Mouse (Mus musculus): ENCODE measurements at regions not wholly inside any gene's neighbourhood (a gene's known extent, or its start where the extent isn't known, plus 50 kb on each side); places are given as distances from the start of the nearest gene placed in this dataset.

DNA sequence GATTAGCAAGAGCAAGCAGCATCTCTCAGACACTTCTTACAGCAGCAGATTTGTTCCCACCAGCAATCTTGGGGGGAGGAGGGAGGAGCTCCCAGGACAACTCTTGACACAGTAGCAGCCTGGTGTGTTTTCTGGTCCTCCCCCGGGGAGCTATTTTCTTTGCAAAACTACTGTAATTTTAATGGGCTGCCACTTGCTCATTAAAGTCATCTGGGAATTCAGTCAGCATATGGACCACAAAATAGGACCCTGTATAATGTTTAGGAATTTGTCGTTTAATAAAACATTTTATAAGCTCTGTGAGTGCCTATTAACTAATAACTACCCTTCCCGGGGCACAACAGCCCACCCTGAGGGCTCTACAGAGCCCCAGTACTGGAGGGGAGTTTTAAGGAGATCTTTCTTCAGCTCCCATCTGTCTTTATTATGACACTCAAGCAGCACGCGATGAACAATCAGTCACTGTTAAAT is 380.0 kb upstream of the Nfe2l3 start:
- no peak for DNase-seq (ENCODE audit: low read depth, low spot score)

DNA sequence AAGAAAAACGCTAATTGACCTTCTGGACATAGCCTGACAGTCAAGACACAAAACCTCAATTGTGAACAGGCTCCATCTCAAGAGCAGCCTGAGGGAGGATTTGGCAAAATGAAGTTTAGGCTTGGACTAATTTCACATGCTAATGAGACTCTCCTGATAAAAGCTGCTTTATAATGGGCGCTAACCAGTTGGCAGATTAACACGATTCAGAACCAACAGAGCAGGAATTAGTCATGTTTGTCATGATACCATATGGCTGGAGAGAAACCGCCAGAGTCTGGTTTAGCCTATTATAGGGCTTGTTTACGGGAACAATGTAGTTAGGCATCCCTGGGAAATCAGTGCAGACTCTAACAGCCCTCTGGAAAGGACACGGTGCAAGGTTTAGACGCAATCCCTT is 375.2 kb upstream of the Nfe2l3 start:
- no peak for DNase-seq (ENCODE audit: low read depth, low spot score)

- DNase-seq (ENCODE audit: low read depth, low spot score), result peak; percentile 28
These were observed 372.3 kb upstream of the Nfe2l3 start for GRCm38 (mm10) chr6:51059923-51060847.

DNA sequence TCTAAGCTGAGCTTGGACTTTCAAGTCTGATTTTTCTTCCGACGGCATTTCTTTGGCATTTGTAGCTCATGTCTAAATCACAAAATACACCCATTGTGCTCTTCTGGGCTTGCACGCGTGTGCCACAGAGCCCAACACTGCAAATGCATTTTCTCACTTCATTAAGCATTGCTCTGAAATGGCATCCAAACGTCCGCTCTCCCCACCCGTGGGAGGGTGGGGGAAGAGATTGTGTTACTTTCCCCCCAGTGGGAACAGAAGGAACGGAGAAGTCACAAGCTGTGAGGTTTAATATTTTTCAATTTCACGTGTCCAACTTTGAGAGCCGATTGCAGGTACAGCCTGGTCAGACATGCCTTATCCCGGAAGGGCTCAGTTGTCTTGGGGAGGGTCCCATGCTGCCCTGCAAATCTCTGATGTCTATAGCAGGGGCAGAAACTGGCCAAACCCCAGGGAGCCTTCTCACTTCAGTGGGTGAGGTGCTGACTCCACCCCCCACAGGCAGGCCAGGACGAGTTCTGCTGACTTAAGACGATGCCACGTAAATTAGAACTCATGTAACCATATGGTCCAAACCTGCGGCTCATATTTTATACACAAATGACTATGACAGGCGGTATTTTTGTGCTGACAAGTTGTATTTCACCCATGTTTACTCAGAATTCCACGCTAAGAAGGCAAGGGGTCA is 371.5 kb upstream of the Nfe2l3 start:
- DNase-seq (ENCODE audit: low read depth, low spot score), result no peak

DNA sequence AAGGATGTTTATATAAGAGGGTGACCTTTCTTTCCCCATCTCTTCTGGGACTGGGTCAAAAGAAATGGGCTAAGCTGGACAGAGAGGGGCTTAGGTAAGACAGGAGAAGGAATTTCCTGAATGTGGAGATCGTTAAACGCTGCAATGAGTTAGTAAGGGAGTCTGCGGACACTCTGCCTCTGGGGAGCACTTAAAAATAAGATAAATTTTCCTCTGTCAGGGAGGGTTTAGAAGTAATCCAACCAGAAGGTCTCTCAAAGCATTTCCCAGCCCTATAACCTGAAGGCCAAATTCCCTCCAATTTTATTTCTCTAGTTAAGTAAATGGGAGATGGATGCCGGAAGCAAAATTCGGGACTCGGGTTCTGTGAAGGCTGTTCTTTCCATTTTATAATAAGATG is 367.3 kb upstream of the Nfe2l3 start:
- no peak for DNase-seq (ENCODE audit: low read depth, low spot score)

DNA sequence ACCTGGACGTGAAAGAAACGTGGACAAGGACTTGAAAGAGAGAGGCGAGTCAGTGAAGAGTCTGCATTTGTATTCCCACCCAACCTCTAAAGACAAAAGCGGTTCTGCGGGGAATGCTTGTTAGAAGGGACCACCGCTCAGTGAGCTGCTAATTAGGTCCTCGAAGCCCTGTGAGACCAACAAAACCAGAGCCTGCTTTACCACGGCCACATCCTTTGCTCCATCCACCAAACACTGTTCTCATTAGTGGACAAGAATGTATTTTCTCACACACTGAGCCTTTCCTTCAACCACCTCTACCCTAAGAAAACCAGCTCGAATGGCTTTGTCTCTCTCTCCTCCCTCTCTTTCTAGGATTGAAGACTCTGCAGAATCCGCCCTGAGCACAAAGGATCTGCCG is 365.1 kb upstream of the Nfe2l3 start:
- no peak for DNase-seq (ENCODE audit: low read depth, low spot score)

DNA sequence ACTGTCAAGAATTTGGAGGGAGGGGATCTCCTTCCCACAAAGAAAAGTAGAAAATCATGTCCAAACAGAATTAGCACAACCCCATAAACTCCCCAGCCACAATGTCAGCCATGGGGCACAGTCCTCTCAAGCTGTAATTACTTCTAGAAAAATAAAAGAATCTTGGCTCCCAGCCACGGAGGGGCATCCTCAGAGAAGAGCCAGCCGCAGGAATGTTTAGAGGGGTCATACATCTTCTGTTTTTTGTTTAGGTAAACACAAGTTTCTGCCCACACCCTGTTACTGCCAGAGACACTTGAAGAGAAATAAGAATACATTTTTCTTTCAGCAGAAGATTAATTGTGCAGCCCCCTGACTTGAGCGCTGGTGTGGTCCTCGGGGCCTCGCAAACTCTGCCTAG is 362.5 kb upstream of the Nfe2l3 start:
- no peak for DNase-seq (ENCODE audit: low read depth, low spot score)

GRCm38 (mm10) chr6:51071243-51071642 is 361.2 kb upstream of the Nfe2l3 start:
- no peak for DNase-seq (ENCODE audit: low read depth, low spot score)

- DNase-seq (ENCODE audit: low read depth, low spot score), result no peak
These were observed 357.4 kb upstream of the Nfe2l3 start for GRCm38 (mm10) chr6:51075026-51075425.

DNA sequence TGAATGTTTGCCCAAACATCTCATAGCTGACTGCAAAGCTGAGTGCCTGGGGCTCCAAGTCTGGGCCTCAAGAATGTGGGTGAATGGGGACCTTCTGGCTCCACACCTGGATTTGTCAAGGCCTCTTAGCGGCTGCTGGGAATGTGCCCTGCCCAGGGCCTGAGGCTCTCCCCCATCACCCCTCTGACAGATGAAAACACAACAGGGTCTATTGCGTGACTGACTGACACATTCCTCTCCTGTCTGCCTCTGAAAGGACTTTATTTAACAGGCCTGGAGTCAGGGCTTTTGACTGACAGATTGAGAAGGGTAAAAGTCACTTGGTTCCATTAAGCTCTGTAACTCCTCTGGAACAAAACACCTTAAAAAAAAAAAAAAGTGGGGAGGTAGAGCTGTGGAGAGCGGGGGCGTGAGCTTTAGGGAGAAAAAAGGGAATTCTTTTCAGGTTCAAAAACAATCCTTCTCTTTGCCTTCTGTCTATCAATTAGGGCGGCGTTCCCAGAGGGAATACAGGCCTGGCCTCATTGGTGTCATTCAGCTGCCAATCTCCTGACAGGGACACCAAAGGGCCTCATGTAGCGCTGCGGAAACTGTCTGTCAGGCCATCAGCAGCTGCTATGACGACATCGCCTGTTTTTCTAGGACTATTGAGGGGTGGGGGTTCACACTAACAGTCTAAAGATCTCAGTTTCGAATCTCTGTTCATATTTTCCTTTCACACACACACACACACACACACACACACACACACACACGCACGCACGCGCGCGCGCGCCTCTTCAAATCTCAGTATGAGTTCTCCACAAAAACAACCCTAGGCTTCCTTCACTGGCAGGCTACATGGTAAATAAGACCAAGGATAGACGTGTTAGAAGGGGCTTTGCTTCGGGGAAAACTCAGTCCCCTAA is 355.4 kb upstream of the Nfe2l3 start:
- peak; percentile 41 for DNase-seq (ENCODE audit: low read depth, low spot score)

- peak; percentile 12 for DNase-seq (ENCODE audit: low read depth, low spot score)
These were observed 354.7 kb upstream of the Nfe2l3 start for GRCm38 (mm10) chr6:51077769-51078096.

DNA sequence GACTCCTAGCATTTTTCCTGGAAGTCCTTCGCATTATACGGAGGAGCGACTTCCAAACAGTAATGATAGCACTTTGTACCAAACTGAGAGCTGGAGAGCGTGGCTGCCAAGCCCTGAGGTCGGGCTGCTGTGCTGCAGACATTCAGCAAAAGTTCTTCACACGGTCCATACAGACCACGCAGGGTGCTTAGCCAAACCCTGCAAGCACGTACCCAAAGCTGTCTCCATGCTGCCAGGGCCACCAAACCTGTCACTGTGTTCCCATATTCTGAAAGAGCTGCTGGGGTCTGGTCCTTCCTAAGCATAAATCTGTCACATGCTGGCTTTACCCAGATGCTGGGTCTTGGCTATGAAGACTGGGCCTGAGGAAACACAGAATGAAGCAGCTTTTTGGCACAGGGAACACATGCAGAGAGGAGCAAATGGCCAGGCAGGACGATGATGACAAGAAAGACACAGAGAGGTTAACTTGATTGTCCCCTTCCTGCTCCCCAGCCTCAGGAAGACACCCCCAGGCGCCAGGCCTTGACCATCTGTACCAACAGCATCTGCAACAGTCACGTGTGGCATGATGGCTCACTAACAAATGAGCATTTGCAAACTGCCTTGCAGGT is 354.0 kb upstream of the Nfe2l3 start:
- DNase-seq (ENCODE audit: low read depth, low spot score), result peak; percentile 5

DNA sequence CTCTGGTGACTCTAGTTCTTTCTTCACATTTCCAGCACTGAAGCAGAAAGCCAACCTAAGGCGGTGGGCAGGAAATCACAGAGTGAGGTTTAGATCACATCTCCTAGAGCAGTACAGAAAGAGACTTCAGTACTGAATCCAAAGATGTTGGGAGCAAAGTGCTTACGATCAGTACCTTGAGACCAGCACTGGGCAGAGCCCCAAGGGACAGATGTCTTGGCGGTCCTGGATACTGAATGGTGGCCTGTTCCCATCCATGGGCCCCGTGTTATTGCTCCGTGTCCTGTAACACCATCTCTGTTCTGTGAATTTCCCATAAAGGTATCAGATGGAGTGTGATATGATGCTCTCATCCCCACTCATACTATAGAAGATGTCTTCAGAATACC is 353.5 kb upstream of the Nfe2l3 start:
- no peak for DNase-seq (ENCODE audit: low read depth, low spot score)

DNA sequence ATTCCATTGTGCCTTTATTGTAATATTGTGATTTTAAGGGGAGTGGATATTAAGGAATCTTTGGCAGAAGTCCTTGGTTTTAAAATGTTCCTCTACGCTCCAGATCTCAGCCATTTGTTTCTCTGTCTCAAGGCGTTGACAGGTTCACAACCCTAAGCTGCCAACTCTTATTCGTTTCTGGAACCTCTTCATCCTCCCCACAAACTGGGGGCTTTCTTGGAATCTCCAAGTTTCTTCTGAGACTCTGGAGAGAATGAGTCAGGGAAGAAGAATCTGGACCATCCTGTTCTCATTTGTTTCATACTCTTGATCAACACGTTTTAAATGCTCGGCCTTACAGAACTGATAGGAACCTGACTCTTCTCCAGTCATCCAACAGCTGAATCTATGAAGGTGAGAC is 351.4 kb upstream of the Nfe2l3 start:
- no peak for DNase-seq (ENCODE audit: low read depth, low spot score)

DNA sequence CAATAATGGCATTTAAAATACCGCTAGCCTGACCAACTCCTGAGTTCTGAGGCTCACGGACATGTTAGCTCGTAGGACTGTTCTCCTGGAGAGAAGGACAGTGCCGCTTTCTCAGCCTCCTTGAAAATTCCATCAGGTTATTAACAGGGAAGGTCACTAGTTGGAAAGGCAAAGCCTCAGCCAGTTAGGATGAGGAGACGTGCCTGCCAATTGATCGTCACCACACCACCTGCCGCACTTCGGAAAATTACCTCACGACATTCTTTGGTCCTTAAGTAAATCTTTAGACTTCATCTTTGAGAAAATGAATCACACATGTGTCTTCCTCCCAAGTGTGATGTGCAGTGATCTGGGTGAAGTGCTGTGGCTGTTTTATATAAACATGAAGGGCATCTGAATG is 347.8 kb upstream of the Nfe2l3 start:
- no peak for DNase-seq (ENCODE audit: low read depth, low spot score)

- DNase-seq (ENCODE audit: low read depth, low spot score), result no peak
These were observed 346.9 kb upstream of the Nfe2l3 start for GRCm38 (mm10) chr6:51085547-51085946.

DNA sequence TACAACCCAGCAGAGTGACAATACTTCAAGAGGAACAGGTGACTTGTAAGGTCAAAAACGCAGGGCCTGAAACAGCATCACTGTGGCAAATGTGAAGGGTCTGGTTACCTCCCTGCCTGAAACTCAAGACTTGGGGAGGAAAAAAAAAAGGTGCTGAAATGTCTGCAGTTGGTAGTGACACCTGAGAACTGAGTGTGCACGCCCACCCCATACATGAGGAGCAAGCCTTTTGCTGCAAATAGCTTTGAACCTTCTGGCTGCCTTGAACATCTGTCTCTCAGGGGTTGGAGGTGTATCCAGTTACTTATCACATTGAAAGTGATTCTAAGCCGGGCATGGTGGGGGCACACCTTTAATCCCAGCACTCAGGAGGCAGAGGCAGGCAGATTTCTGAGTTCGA is 346.1 kb upstream of the Nfe2l3 start:
- DNase-seq (ENCODE audit: low read depth, low spot score), result no peak

- DNase-seq (ENCODE audit: low read depth, low spot score), result no peak
These were observed 344.7 kb upstream of the Nfe2l3 start for GRCm38 (mm10) chr6:51087806-51088205.

GRCm38 (mm10) chr6:51088641-51089372 is 343.7 kb upstream of the Nfe2l3 start:
- DNase-seq (ENCODE audit: low read depth, low spot score), result no peak

- DNase-seq (ENCODE audit: low read depth, low spot score), result no peak
These were observed 339.3 kb upstream of the Nfe2l3 start for GRCm38 (mm10) chr6:51093196-51093595.

- no peak for DNase-seq (ENCODE audit: low read depth, low spot score)
These were observed 338.2 kb upstream of the Nfe2l3 start for GRCm38 (mm10) chr6:51094304-51094703.

All from R1 (cell line).